Mouse (Mus musculus): ENCODE results near the gene Tulp2. TPM values are rescaled to one million over a fixed set of nuclear protein-coding genes. Genes with fewer than 3 reads are reported as not detected.

Gene Tulp2
- total RNA-seq, 2 experiments from 2014 or later, result 0.21 TPM; not detected in 1

- DNase-seq (ENCODE audit: low spot score in 2 of 2), result no peak
These were observed 69.3 kb downstream of the Tulp2 start for GRCm38 (mm10) chr7:45550821-45551511.

DNA sequence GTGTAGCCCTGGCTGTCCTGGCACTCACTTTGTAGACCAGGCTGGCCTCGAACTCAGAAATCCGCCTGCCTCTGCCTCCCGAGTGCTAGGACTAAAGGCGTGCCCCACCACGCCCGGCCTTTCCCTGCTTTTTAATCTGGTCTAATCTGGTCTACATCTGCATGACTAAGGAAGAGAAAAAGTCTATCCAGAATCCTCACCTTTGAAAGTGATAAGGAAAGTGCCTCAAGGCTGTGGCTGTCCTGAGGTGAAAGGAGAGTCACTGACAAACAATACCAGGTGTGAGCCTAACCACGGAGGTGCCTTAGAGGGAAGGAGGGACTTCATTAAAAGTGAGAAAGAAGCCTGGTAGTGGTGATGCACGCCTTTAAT lies 69.8 kb downstream of the Tulp2 start:
- DNase-seq (ENCODE audit: low spot score in 2 of 2), result no peak

- no peak for DNase-seq (ENCODE audit: low spot score in 2 of 2)
These were observed 71.8 kb downstream of the Tulp2 start for GRCm38 (mm10) chr7:45553519-45553918.

GRCm38 (mm10) chr7:45553990-45554389 lies 72.3 kb downstream of the Tulp2 start:
- no peak for DNase-seq (ENCODE audit: low spot score in 2 of 2)

DNA sequence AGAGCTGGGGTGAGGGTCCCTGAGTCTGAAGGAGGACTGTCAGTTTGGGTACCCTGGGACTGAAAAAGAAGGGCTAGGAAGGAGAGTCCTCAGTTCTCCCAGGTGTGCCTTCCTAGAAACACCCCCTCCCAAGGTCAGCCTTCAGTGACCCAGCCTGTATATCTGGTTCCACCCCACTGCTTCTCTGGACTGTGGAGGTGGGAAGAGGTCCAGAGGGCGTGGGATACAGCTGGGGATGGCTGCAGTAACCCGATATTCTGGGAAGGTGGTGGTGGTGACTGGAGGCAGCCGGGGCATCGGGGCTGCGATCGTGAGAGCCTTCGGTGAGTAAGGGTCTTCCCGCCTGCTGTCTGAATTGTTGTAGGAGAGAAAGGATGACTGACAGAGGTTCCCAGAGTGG lies 73.1 kb downstream of the Tulp2 start, which contains the start of gene Hsd17b14:
Gene Hsd17b14 (plus strand): TSS at position 150 of the 400 bp plus-strand sequence.
- no peak for DNase-seq (ENCODE audit: low spot score in 2 of 2)

- DNase-seq (ENCODE audit: low spot score in 2 of 2), result peak; percentile 72 to 79
These were observed 74.1 kb downstream of the Tulp2 start for GRCm38 (mm10) chr7:45555787-45556186.

DNA sequence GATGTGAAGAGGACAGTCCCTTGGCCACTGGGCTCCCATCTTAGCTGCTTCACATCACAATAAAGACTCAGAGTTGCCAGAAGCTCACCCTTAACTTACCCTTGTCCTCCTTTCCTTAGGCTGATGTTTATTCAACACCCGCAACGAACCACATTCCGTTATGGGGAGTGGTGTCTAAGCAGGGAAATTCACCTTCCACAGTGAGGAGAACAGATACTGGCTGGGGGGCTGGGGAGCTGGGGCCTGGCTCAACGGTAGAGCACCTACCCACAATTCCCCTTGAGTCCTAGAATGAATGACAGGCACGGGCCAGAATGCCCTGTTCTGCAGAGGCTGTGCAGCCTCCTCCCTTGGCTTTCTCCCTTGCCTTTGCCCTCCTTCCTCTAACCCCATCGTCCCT lies 77.2 kb downstream of the Tulp2 start:
- DNase-seq (ENCODE audit: low spot score in 2 of 2), result no peak

DNA sequence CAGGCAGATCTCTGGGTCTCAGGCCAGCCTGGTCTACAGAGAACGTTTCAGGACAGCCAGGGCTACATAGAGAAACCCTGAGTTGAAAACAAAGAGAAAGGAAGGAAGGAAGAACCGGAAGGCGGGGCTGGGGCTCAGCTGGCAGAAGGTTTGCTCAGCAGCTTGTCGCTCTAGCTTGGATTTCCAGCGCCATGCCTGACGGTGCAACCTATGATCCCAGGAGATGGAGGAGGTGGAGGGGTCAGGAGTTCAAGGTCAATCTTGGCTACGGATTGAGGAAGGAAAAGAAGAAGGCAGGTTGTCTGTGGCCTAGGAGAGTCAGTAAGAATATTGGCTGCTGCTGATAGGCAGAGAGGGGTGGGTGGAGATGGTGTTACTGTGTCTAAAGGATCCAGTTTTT lies 78.6 kb downstream of the Tulp2 start:
- DNase-seq (ENCODE audit: low spot score in 2 of 2), result no peak

DNA sequence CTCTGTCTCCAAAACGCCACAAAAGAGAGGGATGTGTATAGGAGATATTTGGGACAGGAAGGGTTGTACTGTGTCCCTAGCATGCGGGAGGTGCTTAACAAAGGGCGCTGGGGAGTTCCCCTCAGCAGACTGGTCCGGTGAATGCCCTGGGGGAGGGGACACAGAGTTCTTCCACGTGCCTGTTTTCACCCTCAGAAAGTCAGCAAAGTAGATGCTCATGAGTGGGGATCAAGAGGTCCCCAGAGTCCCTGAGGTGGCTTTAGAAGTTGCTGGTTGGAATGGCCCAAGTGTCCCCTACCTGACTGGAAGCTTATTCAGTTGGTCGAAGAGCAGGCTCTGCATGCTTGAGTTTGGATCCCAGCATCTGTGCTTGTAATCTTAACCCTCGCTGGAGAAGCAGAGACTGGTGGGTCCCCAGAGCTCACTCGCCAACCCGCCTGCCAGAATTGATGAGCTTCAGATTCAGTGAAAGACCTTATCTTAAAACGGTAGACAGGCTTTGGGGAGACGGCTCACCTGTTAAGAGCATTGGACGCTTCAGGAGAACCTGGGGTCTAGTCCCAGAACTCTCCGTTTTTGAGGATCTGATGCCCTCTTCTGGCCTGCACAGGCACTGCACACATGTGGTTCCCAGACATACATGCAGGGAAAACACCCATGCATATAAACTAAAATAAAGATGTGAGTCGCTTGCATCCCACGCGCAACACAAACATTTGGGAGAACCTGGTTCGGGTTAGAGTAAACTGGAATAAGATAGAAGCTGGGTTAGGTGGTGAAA lies 79.4 kb downstream of the Tulp2 start:
- DNase-seq (ENCODE audit: low spot score in 2 of 2), result peak; percentile 73 to 83

DNA sequence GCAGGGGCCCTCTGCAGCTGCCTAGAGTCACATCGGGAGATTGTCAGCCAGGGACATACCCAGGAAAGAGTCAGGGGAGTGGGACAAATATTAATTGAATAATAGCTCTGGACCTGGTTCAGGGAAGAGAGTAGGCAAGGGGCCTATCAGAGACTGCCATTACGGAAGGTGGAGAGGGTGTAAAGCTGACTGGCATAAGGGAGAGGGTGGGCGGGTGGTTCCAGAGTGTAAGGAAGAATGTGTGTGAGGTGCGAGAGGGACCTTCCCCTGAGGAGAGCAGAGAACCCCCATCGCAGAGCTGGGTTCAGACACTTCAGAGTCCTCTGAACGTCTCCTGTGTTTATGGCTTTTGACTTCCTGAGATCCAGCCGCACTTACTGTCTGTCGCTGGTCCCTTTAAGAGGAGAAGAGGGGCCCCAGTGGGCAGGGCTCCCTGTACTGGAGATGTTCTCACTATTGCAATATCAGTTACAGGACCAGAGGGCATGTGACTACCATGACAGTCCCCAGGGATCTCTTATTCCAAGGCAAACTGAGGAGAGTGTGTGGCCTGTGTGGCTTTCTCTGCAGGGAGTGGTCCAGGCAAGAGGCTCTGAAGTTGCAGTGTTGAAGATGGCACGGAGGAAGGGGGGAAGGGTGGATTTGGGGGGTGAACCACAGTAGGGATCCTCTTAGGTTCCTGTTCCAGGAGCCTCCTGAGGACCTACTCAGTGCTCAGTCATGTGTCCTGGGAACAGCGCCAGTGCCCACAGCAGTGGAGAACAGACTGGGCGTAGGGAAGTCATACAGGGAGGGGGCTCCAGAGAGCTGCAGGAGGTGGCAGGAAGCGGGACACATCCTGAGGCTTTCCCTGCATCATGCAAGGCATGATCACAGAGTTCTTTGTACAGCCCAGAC lies 80.2 kb downstream of the Tulp2 start:
- DNase-seq (ENCODE audit: low spot score in 2 of 2), result no peak

GRCm38 (mm10) chr7:45564811-45565210 lies 83.1 kb downstream of the Tulp2 start:
- DNase-seq (ENCODE audit: low spot score in 2 of 2), result no peak

DNA sequence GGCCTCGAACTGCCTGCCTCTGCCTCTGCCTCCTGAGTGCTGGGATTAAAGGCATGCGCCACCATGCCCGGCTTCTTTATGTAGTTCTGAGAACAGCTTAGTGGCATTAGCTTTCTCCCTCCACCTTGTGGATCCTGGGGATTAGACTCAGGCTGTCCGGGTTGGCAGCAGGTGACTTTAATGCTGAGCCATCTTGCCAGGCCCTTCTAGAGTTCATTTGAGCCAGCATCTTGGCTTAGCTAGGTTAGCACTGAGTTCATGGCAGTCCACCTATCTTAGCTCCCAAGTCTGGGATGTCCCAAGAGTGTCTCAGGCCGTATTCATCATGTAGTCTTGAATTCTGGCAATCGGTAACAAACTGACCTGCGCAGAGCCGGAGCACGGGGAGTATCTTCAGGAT lies 83.8 kb downstream of the Tulp2 start:
- DNase-seq (ENCODE audit: low spot score in 2 of 2), result no peak

DNA sequence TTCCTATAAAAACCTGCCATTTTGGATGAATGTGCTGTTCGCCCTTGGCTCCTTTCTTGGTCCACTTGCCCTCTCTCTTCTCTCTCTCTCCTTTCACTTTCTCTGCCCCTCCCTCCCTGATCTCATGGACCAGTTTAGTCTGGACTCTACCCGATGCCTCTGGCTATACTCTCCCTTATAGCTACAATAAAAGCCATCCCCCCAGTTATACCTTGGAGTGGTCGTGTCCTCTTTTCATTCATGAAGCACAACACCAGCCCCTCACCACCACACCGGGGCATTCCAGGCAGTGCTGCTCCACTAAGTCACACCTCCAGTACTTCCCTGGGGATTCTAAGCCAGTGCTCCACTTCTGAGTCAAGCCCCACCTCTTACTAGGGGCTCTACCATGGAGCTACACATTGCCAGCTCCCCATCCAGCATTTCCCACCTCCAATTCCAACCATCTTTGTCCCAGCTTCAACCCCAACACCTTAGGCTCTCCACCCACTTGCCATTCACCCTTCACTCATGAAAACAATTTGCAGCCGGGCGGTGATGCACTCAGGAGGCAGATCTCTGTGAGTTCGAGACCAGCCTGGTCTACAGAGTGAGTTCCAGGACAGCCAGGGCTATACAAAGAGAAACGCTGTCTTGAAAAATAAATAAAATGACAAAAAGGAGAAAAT lies 85.6 kb downstream of the Tulp2 start:
- no peak for DNase-seq (ENCODE audit: low spot score in 2 of 2)

GRCm38 (mm10) chr7:45567780-45568516 lies 86.3 kb downstream of the Tulp2 start:
- DNase-seq (ENCODE audit: low spot score in 2 of 2), result peak; percentile 83 to 90

DNA sequence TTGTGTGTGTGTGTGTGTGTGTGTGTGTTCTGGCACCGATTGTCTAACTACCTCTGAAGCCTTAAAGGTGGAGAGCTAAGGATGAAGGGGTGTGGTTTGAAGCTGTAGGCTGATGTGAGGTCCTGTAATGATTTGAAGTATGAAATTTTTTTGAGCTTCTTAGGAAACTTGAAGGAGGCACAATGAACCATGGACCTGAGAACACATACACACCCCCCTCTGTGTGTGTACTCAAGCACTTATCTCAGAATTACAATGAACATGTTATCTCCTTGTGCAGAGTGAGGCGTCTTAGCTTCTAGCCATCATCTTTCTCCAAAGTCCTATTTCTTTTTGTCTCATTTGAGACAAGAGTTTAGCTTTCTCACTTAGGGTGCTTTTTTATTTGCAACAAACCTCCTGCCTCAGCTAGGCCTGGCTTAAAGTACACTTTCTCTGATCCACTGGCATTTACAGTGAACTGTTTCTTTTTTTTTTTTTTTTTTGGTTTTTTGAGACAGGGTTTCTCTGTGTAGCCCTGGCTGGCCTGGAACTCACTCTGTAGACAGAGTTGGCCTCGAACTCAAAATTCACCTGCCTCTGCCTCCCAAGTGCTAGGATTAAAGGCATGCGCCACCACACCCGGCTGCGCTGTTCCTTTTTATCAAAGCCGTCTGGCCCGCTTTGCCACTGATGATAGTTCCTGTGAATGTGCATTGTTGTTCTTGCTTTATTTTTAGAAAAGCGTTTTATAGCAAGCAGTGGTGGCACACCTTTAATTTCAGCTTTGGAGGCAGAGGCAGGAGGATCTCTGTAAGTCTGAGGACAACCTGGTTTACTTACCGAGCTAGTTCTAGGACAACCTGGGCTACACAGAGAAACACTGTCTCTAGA lies 87.2 kb downstream of the Tulp2 start:
- no peak for DNase-seq (ENCODE audit: low spot score in 2 of 2)

DNA sequence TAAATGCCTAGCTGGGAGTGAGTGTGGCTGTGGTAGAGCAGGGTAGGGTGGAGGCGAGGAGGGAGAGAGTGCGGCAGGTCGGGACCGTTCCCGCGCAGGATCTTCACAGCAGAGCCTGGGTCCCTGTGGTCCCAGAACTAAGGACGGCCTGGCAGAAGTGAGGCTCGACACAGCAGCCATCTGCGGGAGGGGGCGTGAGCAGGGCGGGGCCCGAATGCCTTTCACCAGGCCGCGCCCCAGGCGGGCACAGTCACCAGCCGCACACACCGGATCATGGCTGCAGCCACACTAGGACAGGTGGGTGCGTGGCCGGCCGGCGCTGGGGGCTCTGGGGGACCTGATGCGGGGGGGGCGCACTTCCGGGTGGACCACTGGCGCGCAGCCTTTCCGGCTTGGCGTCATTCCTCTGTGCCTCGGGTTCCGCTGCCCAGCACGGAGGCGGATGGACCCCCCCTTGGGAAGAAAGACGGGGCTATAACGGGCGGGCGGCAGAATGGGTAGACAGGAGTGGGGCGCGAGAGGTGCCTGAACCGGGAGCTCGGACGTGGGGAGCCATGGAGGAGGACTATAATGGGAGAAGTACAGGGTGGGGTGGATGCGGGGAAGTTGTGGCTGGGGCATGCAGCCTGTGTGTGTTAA lies 88.5 kb downstream of the Tulp2 start, which contains the start of gene Bcat2:
Gene Bcat2 (plus strand): TSS at position 51 of the 639 bp plus-strand sequence.
- peak; percentile 62 to 70 for DNase-seq (ENCODE audit: low spot score in 2 of 2)

- DNase-seq (ENCODE audit: low spot score in 2 of 2), result no peak
These were observed 90.3 kb downstream of the Tulp2 start for GRCm38 (mm10) chr7:45571966-45572365.

All from left cerebral cortex, adult 18-20 months (tissue).